Mouse (Mus musculus) 416B (cell line): ENCODE measurements around the gene Diexf.

Experiments
- DNase-seq: peaks from one replicate; pipeline ENCODE4 v3.0.0; 2011; ENCODE audit warnings: low read depth

The Diexf gene

GRCm38 (mm10) chr1:193129786-193130455 is at the start of gene Diexf:
Gene Diexf, minus strand, starts transcription at chr1:193130272.
- peak; percentile 97 for DNase-seq

DNA sequence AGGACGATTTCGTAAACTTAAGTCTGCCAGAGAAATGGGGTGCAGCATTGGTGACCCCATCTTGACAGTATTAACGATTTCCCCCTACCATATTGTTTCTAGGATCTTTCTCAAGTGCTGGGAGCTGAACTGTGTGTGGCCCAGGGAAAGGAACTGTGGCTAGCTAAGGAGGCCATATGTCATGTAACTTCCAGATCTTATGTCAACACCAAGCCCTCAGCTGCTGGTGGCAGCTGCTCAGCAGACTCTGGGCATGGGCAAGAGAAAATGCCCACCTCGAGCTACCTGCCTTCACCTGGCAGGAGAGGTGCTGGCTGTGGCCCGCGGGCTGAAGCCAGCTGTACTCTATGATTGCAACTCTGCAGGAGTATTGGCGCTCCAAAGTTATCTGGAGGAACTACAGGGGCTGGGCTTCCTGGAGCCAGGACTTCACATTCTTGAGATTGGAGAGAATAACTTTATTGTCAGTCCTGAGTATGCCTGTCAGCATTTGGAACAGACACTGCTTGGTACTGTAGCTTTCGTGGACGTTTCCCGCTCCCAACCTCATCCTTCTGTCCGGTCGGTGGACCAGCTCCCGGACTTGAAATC is 44.2 kb upstream of the Diexf start:
- DNase-seq: peak; percentile 34

DNA sequence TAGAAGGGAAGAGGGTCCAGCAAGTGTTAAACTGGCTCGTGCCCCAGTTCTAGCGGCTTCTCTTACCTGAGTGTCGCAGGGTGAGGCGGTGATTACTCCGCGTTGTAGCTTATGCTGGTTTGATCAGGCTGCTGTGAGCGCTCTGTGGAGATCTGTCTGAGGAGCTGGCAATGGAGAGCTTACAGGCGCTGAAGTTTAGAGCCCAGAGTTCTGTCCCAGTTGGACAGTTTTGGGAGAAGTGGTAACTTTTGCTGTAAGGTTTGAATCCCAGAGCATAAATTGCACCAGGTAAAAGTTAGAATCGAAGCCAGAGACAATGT is 43.7 kb upstream of the Diexf start:
- no peak for DNase-seq

- peak; percentile 99 for DNase-seq
Measured at GRCm38 (mm10) chr1:193172991-193173809, 43.1 kb upstream of the Diexf start.

GRCm38 (mm10) chr1:193169856-193170255 is 39.8 kb upstream of the Diexf start:
- no peak for DNase-seq

- DNase-seq: no peak
Measured at GRCm38 (mm10) chr1:193169228-193169627, 39.2 kb upstream of the Diexf start.

GRCm38 (mm10) chr1:193167746-193168145 is 37.7 kb upstream of the Diexf start, which contains the start of gene A130010J15Rik:
Gene A130010J15Rik, plus strand, starts transcription at chr1:193168046.
- DNase-seq: no peak

GRCm38 (mm10) chr1:193160317-193161032 is 30.4 kb upstream of the Diexf start:
- DNase-seq: peak; percentile 93

DNA sequence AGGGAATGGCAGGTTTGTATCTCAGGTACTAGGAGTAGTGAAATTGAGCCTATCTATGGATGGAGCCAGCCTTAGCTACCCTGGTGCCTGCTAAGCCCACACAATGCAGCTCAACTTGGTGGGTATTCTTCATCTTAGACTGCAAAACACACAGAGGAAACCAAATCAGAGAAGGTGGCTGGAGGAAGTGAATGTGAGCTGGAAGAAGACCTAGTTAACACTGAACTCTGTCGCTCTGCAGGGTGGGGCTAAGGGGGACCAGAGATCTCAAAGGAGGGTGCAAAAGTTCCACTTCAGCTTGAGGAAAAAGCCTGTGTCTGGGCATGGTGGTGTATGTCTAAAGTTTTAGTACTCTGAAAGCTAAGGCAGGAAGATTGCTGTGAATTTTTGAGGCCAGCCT is 29.5 kb upstream of the Diexf start:
- no peak for DNase-seq

DNA sequence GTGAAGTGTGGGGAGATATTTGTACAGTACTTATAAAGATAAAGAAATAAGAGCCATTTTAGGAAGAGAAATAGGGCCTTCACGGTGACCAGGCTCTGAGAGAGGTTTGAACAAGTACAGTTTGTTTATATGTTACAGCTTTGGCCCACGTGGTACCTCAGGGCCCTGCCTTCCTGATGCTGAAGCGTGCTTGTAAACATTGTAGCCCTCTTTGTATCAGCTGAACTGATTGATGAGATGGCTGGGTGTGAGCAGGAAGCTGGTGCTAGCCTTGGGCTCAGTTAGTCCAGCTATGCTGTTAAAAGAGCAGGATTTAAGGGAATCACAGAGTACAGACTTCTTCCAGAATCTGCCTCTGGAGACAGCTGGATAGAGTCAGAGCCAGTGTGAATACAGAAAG is 29.1 kb upstream of the Diexf start:
- DNase-seq: no peak

- no peak for DNase-seq
Measured at GRCm38 (mm10) chr1:193157111-193157492, 27.0 kb upstream of the Diexf start.

DNA sequence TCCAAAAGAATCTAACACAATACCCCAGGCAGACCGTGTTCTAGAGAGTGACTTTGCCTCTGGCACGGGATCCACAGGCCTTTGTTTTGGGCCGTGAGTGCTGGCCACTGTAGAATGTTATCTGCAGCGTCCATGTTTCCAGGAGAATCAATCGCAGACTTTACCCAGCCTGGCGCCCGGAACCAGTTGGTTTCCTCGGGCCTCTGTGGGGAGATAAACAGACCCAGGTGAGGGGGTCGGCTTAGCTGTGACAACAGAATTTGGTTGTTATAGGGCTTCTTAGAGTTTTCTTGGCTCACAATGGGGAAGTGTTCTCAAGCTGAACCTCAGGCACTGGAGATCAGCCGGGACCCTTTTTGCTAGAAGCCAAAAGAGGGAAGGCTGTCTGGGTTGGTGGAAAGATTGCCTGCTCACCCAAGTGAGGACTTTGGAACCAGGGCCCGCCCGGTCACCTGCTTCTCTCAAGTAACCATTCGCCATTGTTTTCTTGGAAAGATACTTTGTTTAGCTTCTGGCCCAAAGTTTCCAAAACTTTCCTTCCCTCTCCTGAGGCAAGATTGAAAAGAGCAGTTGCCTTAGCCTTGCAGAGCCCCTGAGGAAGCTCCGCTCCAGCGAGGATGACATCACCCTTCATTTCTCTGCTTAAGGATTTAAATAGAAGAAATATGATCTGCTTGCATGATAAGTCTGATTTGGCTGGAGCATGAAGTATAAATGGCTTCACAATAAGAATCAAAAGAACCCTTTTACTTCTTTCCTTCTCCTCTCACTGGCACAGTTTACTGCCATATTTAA is 26.4 kb upstream of the Diexf start:
- no peak for DNase-seq

DNA sequence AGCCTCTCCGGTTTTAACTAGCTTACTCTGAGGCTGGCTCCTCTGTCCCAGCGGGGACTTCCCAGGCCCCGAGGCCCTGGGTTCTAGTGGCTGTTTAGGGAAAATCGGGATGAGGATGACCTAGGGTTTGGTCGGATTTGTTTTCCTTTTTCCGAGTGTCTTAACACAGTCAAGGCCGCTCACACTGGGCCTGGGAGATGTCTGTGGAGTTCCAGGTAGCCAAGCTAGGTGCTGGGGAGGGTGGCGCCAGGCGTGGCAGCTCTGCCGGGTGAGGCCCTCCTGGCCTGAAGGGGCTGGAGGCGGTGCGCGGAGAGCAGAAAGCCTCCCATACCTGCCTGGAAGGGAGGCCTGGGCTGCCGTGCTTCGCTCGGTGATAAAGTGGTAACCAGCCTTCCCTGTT is 23.5 kb upstream of the Diexf start:
- no peak for DNase-seq

GRCm38 (mm10) chr1:193152872-193153271 is 22.8 kb upstream of the Diexf start, which contains the start of gene Irf6:
Gene Irf6, plus strand, starts transcription at chr1:193153111.
- DNase-seq: no peak

DNA sequence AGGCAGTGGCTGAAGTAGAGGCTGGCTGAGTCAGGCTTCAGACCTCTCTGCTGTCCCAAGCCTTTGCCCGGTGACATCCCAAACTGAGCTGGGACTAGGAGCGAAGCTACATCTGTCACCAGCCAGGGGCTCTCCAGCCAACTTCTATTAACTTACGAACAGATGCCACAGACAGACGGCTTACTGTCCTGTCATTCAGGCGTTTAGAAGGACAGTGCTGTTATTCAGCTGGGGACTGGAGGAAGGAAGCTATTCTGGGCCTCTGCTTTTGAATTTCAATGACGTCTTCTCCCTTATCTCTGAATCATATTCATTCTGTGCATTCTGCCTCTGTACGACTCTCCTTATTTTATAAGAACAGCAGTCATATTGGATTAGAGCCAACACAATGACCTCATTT is 21.1 kb upstream of the Diexf start:
- DNase-seq: peak; percentile 30

DNA sequence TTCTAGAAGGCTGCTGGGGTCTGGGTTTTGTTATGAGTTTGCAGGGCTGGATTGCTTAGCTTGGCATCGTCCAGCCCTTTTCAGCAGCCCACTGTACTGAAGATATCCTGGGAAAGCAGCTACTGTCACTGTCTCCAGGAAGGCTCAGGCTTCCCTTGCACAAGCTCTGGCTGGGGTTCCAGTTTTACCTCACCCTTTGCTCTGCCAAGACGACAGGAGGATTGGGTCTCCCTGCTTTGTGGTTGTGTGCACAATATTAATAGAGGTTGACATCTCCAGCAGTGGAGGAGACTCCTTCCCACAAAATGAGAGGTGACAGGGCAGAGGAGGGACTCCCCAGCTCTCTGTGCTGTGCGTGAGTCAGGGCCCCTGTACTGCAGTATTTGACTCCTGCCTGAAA is 19.2 kb upstream of the Diexf start:
- no peak for DNase-seq

GRCm38 (mm10) chr1:193146416-193146815 is 16.3 kb upstream of the Diexf start:
- DNase-seq: peak; percentile 46

DNA sequence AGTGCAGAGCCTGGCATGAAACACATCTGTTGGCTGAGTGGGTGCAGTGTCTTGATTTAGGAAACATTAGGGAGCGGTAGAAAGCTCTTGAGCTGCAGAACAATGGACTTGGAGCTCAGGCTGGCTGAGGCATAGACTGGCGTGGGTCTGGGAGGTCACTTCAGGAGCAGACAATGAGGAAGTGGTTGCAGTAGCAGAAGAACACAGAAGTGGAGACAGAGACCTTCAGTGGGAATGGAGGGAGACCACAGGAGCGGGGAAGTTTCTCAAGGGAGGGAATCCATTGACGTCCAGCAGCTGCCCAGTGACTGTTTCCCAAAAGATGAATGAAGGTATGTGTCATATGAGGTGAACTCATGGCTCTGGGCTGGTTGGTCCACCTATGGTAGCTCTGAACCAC is 15.0 kb upstream of the Diexf start:
- no peak for DNase-seq

GRCm38 (mm10) chr1:193144516-193144915 is 14.4 kb upstream of the Diexf start:
- DNase-seq: no peak

DNA sequence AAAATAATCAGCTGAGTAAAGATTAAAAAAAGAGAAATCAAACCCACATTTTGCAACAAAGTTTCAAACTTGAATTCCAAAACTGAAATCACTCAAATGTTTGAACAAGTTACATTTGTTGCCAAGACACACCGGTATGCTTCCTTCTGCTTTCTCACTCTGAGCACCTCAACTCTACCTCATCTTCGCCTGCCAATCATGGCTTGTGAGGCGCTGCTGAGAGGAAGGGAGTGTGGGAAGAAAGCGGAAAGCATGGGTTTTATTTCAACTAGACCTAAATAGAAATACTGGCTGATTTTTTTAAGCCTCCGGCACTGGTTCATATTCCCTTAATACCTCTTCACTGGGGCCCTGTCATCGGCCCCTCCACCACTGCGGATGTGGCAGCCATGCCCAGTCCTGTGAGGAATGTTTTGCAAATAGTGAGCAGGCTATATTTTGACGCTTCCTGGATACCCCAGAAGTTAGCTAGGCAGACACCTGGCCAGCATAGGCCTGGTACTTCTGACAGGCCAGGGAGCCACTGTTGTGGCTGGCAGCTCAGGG is 12.5 kb upstream of the Diexf start:
- DNase-seq: peak; percentile 39

DNA sequence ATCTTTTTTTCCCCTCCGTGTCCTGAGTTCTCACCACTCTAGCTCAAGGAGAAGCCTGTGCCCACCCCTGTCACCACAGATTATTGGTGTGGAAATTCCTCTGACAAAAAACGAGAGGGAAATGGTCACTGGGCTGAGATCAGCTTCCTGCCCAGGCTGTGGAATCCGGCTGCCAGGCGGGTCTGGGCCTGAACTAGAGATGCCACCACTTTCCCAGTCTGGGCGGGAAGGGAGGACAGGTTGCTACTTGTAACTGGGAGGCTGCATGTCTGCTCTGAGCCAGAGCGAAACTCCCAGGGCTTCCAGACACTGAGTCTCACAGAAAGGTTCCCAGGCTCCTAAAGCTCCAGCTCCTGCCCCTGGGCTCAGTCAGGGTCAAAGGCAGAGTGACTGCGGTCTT is 11.0 kb upstream of the Diexf start:
- no peak for DNase-seq
